In genomic region chr5:45301120-45301519, GRCm38 (mm10) we compare ENCODE assay signal across 17 mouse cellular contexts.
DNase-seq lines count a peak whose midpoint lies in the region; ATAC-seq and TF ChIP-seq lines count a peak whose summit lies in the region.
"Had no signal": no experiment of that assay in that cellular context is flagged by ENCODE, and none has a peak within 500 bp of the region (broad histone marks: within the 10 kb centered on the region; RNA-seq: fewer than 3 reads in every experiment).

No protein-coding gene starts in this region.

- no peaks in the 10 kb centered on the region for H3K9me3 ChIP-seq in lung, embryonic 15.5 days
- H3K9me3 ChIP-seq: forebrain, embryonic 13.5 days; hindbrain, embryonic 12.5 days; limb, embryonic 13.5 days; midbrain, embryonic 13.5 days; neural tube, embryonic 12.5 days; stomach, embryonic 15.5 days had no signal

- no peak overlapping the region for H3K4me3 ChIP-seq in lung, embryonic 15.5 days
- H3K4me3 ChIP-seq in myocyte = no peak overlapping the region
- H3K4me3 ChIP-seq: forebrain, embryonic 13.5 days; hindbrain, embryonic 12.5 days; limb, embryonic 13.5 days; midbrain, embryonic 13.5 days; neural tube, embryonic 12.5 days; stomach, embryonic 15.5 days had no signal

- intact Hi-C loops in heart, postnatal 14 days (cut with DNase I) = no loop called here

- no peaks in the 10 kb centered on the region for H3K36me3 ChIP-seq in lung, embryonic 15.5 days
- H3K36me3 ChIP-seq in myocyte (ENCODE audit: control insufficient read depth, insufficient read depth) = no peaks in the 10 kb centered on the region
- H3K36me3 ChIP-seq: hindbrain, embryonic 12.5 days; limb, embryonic 13.5 days; midbrain, embryonic 13.5 days; neural tube, embryonic 12.5 days; stomach, embryonic 15.5 days had no signal

- no peaks in the 10 kb centered on the region for H3K4me1 ChIP-seq in lung, embryonic 15.5 days
- H3K4me1 ChIP-seq: forebrain, embryonic 13.5 days; hindbrain, embryonic 12.5 days; limb, embryonic 13.5 days; midbrain, embryonic 13.5 days; neural tube, embryonic 12.5 days; stomach, embryonic 15.5 days had no signal

- no peaks in the 10 kb centered on the region for H3K27me3 ChIP-seq in lung, embryonic 15.5 days
- H3K27me3 ChIP-seq in myocyte (ENCODE audit: control insufficient read depth, insufficient read depth, insufficient read length) = no peaks in the 10 kb centered on the region
- H3K27me3 ChIP-seq: forebrain, embryonic 13.5 days; hindbrain, embryonic 12.5 days; limb, embryonic 13.5 days; midbrain, embryonic 13.5 days; neural tube, embryonic 12.5 days; stomach, embryonic 15.5 days had no signal

- no peak for TF ChIP-seq POLR2A in myocyte (IDR thresholded peaks at IDR 0.05; ENCODE audit: insufficient read length, low read depth)

- DNase-seq in heart, postnatal 14 days = peak; percentile 8 to 16
- no peak for DNase-seq in heart, adult 9 months (ENCODE audit: low spot score in 2 of 2)
- no peak for DNase-seq in lung, postnatal 25 days (ENCODE audit: low spot score)
- peak; percentile 82 for DNase-seq in adipocyte (ENCODE audit: low spot score)
- no peak for DNase-seq in cerebellum, postnatal 25 days
- DNase-seq: adrenal gland, postnatal 14 days; cerebellum, adult 18-20 months; lung, embryonic 14.5 days had no signal

- H3K9ac ChIP-seq in lung, embryonic 15.5 days = no peak overlapping the region
- H3K9ac ChIP-seq: forebrain, embryonic 13.5 days; hindbrain, embryonic 12.5 days; limb, embryonic 13.5 days; lung, embryonic 14.5 days; midbrain, embryonic 13.5 days; neural tube, embryonic 12.5 days; stomach, embryonic 15.5 days had no signal

- H3K27ac ChIP-seq in lung, embryonic 15.5 days = 0 out of 2 replicates have a peak overlapping the region, but pooled peaks have one; percentile 8
- H3K27ac ChIP-seq: forebrain, embryonic 13.5 days; hindbrain, embryonic 12.5 days; limb, embryonic 13.5 days; midbrain, embryonic 13.5 days; neural tube, embryonic 12.5 days; stomach, embryonic 15.5 days had no signal

- H3K79me2 ChIP-seq in myocyte (ENCODE audit: control insufficient read depth, insufficient read depth) = no peaks in the 10 kb centered on the region

- WGBS in lung, embryonic 15.5 days = 44% methylated on average over 1 of the region's 1 CpGs

- ATAC-seq in lung, embryonic 15.5 days (ENCODE audit: borderline replicate concordance, extremely low read depth, low FRiP score, low TSS enrichment) = no peak
- no peak for ATAC-seq in megakaryocyte, adult 5-6 weeks (ENCODE audit: poor library complexity, severe bottlenecking)
- ATAC-seq: forebrain, embryonic 13.5 days; midbrain, embryonic 13.5 days had no signal

- H3K4me2 ChIP-seq in lung, embryonic 15.5 days = no peak overlapping the region
- H3K4me2 ChIP-seq in myocyte (ENCODE audit: low read depth) = peak overlapping the region; percentile 13
- H3K4me2 ChIP-seq: forebrain, embryonic 13.5 days; hindbrain, embryonic 12.5 days; limb, embryonic 13.5 days; lung, embryonic 14.5 days; midbrain, embryonic 13.5 days; neural tube, embryonic 12.5 days; stomach, embryonic 15.5 days had no signal

- no peak overlapping the region for H3ac ChIP-seq in myocyte (ENCODE audit: control insufficient read depth, insufficient read length)

TF ChIP-seq in myocyte, 11 proteins besides CTCF, POLR2A, EP300 and RAD21:
- no peak for TF ChIP-seq MYOD1 (IDR thresholded peaks at IDR 0.05; ENCODE audit: control insufficient read depth in 1 of 3, insufficient read length in 2 of 3, low read depth in 2 of 3)
- no peak for TF ChIP-seq TCF12 (IDR thresholded peaks at IDR 0.05; ENCODE audit: insufficient read depth, poor library complexity, severe bottlenecking)
- TF ChIP-seq POLR2AphosphoS2 (IDR thresholded peaks at IDR 0.05; ENCODE audit: insufficient read length, low read depth) = no peak
- TF ChIP-seq E2F4 (IDR thresholded peaks at IDR 0.05; ENCODE audit: insufficient read depth) = no peak
- no peak for TF ChIP-seq MAX (IDR thresholded peaks at IDR 0.05; ENCODE audit: low read depth)
- no peak for TF ChIP-seq CEBPB (IDR thresholded peaks at IDR 0.05; ENCODE audit: insufficient read depth, poor library complexity, severe bottlenecking)
- TF ChIP-seq USF1 (IDR thresholded peaks at IDR 0.05; ENCODE audit: low read depth) = no peak
- no peak for TF ChIP-seq REST (IDR thresholded peaks at IDR 0.05; ENCODE audit: insufficient read depth, insufficient read length)
- no peak for TF ChIP-seq SRF (IDR thresholded peaks at IDR 0.05; ENCODE audit: control insufficient read depth, insufficient read length, low read depth)
- TF ChIP-seq MYOG (IDR thresholded peaks at IDR 0.05; ENCODE audit: control insufficient read depth in 1 of 3, insufficient read depth in 1 of 3, insufficient read length in 2 of 3, low read depth in 2 of 3) = no peak
- no peak for TF ChIP-seq TCF3 (IDR thresholded peaks at IDR 0.05; ENCODE audit: insufficient read length, low read depth)
TF ChIP-seq in myocyte: peak in this region for 0.

Comparison
In these comparisons a context has a peak if more than half of its experiments do, and no peak if none do; other contexts are left out.
1. DNase-seq: peak in heart, postnatal 14 days (2 of 2) and adipocyte (single experiment); none in heart, adult 9 months (0 of 2), lung, postnatal 25 days (single experiment) and cerebellum, postnatal 25 days (0 of 2).